Mouse (Mus musculus) activated CD4-positive, CD25-positive, alpha-beta regulatory T cell, adult 4 months (primary cell): ENCODE results near the gene Amigo1. TPM values are rescaled to one million over a fixed set of nuclear protein-coding genes. Genes with fewer than 3 reads are reported as not detected.

Experiments
- ATAC-seq: one replicate; pipeline ENCODE4 v1.8.0; 2017
- polyA plus RNA-seq, 2 experiments: library from polyadenylated mRNA; unstranded; fragments of 100-300 nt; shearing (Covaris generic); gene quantifications; one replicate each; pipeline ENCODE4 v1.2.1; 2017

The Amigo1 gene
- under 1 TPM; 0.09 to 0.19 TPM for polyA plus RNA-seq

DNA sequence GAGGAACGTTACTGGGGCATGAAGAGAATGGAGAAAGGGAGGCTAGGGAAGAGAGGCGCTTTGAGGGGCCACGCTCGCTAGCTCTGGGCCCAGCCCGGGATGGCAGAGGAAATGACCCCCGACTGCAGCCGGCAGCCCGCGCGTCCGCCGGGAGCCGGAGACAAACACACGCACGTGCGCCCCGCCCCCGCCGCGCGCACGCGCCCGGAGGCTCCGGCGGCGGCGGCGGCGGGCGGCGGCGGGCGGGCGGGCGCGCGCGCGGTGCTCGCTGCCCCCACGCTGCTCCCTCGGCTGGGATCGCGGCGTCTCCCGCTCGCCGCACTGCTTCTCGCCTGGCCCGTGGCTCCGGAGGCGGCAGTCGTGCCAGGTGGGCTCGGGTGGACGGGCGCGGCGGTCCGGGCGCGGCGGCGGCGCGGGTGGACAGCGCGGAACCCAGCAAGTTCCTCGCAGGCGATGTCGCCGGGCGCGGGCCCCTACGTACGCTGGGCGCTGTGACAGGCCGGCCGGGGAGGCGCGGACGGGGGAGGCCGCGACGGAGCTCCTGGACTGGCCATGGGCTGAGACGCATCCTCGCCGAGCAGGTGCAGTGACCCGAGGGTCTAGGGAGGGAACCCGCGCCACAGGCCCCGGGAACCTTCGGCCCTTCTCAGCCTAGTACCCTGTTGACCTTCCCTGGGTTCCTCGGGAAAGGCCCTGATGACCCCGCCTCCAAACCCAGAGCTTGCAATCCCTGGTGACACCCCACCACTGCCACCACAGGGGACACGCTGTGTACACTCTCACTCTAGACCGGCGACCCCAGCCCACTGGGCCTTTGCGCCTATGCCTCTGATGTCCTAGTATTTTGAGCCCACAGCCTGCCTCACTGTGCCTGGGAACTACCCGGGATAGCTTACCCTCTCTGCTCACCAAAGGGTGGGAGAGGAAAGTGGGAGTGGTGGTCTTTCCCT is at the start of gene Amigo1:
Gene Amigo1, plus strand, starts transcription at position 238 of the 950 bp plus-strand sequence.
- ATAC-seq: peak; percentile 37

GRCm38 (mm10) chr3:108139113-108139512 is 47.0 kb upstream of the Amigo1 start:
- ATAC-seq: no peak

DNA sequence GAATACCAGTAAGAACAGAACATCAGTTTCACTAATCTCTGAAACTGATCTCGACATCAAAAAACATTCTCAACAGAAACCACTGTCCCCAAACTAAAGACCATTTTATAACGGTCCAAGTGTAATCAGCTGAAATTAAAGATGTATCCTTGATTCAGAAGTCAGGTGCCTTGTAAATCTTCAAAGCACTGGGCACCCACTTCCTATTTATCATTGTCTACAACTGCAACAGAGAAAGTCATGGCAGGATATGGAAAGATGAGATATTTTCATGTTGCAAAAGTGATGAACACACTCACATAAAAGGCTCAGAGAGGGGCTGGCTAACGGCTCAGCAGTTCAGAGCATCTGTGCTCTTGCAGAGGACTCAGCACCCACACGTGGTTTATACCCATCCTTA is 45.3 kb upstream of the Amigo1 start:
- ATAC-seq: peak; percentile 53

DNA sequence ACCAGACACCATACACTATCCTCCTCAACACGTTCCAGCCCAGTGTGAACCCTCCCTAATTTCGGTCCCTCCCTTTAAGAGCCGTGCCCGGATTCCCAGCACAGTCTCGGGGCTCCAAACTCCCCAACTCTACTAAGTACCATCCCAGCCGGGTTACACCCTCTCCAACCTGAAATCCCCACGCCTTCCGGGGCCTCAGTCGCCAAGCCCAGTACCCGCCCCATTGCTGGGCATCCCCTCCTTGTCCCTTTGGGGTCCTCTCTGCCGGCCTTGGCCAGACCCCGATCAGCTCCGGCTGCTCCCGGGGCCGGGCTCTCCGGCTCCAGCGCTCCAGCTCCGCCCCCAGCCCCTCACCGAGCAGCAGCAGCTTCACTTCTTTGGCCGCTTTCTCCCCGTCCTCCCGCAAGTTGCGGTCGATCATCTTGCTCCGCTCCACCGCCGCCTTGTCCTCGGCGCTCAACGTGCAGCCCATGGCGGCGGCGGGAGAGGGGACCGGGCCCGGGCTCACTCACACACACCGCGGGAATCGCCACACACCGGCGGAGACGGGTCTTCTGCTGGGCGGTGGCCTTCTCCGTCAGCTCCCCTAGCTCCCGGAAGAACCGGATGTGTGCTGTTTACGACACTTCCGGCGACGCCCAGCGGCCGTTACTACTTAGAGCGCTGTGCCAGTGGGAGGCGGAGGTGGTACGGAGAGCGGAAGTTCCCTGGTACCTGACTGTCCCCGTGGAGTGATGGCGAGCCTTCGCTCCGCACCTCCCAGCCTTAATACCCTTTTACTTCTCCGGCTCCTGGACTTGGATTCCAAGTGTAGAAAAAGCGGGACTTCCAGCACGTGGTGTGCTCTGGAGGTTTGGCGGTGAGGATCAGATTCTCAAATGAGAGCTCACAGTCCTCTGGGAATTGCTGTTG is 40.3 kb upstream of the Amigo1 start, which contains the start of gene Gnai3:
Gene Gnai3, minus strand, starts transcription at position 613 of the 912 bp plus-strand sequence.
- peak; percentile 95 for ATAC-seq

GRCm38 (mm10) chr3:108146671-108147070 is 39.5 kb upstream of the Amigo1 start:
- ATAC-seq: no peak

GRCm38 (mm10) chr3:108147386-108148235 is 38.5 kb upstream of the Amigo1 start:
- peak; percentile 52 for ATAC-seq

DNA sequence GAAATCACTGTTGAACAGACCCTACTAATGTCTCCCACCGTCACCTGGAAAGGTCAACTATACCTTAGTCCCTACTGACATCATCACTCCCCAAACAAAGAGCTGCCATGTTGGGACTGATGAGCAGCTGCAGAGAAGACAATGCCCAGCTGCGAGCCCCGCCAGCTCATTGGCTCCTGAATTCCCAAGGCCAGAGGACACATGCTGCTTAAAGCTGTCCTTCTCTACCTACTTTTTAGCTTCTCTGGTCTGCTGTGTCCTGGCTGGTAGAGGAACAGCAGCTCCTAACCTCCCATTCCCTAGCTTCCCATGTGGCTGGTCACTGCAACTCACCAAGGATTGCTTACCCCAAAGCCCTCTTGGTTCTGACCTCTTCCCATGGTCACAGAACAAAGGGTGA is 33.8 kb upstream of the Amigo1 start:
- no peak for ATAC-seq

DNA sequence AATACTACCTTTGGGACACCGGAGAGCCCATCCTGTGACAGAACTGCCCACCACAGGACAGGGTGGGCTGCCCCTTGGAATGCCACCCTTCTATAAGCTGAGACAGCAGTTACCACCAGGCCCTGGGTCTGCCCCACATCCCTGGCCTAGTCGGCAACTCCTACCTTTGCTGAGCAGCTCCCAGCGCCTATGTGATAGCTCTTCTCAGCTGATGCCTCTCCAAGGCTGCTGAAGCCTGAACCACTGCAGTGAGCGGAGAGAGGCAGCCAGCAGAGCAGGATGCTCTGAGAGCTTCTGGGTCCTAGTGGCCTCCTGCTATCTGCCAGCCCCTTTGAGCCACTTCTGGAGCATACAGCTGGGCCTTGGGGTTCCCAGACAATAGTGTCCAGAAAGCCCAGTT is 31.5 kb upstream of the Amigo1 start, which contains the start of gene Gpr61:
Gene Gpr61, minus strand, starts transcription at position 227 of the 400 bp plus-strand sequence.
- no peak for ATAC-seq

DNA sequence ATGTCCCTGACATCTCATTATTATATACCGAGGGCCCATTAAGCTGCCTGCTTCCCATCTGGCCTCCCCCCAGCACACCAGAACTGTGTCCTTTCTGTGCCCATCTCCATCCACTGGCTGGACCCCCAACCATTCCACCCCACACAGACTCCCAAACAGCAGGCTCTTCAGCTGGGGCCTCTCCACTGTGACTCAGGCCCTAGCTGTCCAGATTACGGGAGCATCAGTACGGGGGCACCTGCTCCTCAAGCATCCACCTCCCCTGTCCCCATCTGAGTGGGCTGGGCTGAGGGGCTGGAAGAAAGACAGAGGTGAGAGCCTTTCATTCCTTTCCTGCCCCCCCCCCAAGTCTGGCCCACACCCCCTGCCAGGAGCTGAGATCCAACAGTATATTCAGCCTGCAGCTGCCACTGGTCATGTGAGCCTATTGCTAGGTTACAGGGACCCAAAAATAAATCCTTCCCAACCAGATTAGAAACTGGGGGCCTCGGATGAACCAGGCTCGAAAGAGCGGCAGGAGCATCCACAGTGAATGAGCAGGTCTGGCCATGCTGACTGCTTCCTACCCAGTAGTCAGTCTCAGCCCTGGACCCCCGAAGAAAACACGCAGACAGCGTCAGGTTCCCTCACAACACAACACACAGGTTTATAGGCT is 27.6 kb upstream of the Amigo1 start:
- no peak for ATAC-seq

- no peak for ATAC-seq
Observed at GRCm38 (mm10) chr3:108164091-108164490, 22.0 kb upstream of the Amigo1 start.

- peak; percentile 89 for ATAC-seq
Observed at GRCm38 (mm10) chr3:108164807-108165206, 21.3 kb upstream of the Amigo1 start.

GRCm38 (mm10) chr3:108165532-108166315 is 20.4 kb upstream of the Amigo1 start:
- ATAC-seq: no peak

DNA sequence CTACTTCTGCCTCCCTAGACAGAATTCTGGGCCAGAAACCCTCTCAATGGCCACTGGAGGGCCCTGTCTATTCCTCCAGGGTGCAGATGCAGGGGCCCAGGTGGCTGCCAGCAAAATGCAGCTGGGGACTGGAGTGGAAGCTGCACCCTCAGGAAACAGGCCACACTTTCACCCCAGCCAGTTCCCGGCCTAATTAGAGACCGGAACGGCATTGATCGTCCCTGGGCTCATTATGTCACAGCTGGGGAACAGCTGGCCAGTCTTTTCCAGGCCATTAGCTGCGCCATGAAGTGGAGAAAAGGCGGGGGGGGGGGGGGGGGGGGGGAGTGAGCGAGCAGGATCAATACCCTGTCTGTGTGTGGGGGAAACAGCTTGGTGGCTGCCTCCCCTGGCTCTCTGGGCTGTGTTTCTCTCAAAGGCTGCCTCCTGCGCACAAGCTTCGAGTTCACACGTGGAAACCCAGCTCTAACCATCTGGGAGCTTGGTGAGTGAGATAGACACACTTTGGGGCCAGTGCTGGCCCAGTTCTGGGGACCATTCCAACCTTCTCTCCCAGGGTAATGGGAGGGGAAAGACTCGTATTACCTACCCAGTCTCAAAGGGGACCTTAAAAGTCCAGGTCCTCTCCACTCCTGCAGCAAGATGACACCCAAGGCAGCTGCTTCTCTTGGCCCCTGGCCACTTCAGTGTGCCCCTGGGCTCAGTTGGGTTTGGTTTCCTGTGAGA is 19.5 kb upstream of the Amigo1 start:
- no peak for ATAC-seq

DNA sequence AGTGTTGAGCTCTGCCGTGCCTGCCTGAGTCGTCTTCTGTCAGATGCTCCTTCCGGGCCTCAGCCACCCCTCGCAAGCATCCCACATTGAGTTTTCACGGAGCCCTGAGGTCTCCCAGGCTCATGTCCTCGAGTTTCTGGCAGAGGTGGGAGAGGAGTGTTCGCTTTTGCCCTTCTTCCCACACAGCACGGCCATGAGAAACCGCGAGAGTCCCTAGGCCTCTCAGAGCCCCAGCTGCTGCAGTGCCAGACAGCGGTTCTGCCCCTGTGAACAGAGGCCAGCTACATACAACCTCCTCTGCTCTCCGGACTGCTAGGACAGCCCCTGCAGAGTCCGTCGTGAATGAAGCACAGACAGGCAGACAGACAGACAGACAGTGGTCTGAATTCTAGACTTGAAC is 18.6 kb upstream of the Amigo1 start:
- no peak for ATAC-seq

- ATAC-seq: no peak
Observed at GRCm38 (mm10) chr3:108169199-108169598, 16.9 kb upstream of the Amigo1 start.

DNA sequence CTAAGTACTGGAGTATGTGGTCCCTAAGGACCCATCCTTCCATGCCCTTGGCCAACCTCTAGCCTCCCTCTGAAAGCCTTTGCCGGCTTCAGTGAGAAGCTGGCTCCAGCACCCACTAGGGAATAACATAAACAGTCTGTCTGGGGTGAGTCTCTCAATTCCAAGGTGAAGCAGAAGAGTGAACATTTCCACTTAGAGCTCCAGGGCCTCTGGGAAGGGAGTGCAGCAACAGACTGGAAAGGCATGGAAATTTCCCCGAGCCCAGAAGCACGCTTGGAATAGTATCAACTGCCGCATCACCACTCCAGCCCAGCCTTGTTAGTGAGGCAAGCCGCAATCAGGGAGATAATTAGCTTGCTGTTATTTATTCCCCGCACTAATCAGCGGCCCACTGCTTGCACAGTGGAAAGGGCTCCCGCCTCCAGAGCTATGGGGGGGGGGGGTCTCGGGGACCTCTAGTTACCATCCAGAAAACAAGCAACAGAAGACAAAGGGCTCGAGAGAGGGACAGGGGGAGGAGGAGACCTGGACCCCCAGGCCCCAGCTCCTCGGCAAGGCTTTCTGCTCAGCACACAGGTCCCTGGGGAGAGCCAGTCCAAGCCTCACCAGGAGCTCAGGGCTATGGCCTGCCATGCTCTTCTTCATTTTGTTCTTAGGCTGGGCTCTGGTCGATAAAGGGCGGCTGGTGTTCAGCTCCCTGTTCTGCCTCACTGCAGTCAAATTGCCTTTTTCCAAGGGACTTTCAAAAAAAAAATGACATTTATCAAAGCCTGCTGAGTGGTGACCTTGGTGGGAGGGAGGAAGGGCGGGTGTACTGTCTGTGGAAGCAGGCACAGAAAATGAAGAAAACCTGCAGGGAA is 11.2 kb upstream of the Amigo1 start:
- ATAC-seq: no peak

DNA sequence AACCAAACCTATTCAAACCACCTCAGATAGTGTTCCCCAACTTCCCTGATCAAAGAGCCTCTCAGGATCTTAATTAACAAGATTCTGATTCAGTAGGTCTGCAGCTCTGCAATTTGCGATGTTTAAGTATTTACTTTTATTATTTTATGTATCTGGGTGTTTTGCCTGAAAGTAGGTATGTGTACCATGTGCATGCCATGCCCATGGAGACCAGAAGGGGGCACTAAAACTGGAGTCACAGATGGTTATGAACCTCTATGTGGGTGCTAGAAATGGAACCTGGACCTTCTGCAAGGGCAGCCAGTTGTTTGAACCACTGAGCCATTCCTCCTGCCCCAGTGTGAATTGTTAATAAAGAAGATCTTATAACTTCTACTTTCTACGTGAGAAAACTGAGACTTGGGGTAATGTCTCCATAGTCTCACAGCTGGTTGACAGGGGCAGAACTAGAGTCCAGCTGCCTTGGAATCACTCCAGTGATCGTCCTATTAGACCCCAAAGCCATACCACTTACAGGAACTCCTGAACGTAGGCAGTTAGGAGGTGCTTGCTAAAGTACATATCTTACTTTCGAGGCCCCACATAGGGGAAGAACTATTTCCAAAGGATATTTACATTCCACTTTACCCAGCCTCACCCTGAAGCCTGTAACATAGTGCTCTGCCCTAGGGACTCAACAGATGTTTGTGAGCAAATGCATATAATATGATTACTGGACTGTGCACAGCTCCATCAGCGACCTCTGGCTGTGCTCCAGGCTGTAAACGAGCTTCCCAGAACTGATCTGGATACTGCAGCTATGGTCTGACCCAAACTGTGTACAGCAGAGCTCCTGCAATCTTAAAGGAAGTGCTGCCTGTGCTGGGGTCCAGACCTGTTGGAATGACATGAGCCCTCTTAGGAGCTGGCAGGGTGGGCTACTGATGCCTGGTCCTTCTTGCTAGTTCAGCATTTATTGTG is 7.1 kb upstream of the Amigo1 start:
- no peak for ATAC-seq

GRCm38 (mm10) chr3:108180514-108180913 is 5.6 kb upstream of the Amigo1 start:
- ATAC-seq: no peak
